Mouse (Mus musculus) bone marrow, adult 2 months (tissue): Measurements from ENCODE around the gene Marc1.

ENCODE experiments used
- CTCF ChIP-seq: fragments of 200-500 bp; IDR thresholded peaks from 2 replicates; pipeline ENCODE4 v1.5.1; 2011; ENCODE audit warnings: low read length, control low read depth; ENCODE audit not compliant: control insufficient read depth, insufficient read depth
- POLR2A ChIP-seq: fragments of 200-500 bp; IDR thresholded peaks from 2 replicates; pipeline ENCODE4 v1.6.1; 2011; ENCODE audit warnings: low read depth, mild to moderate bottlenecking, control low read depth, low read length, borderline replicate concordance; ENCODE audit not compliant: control insufficient read depth

GRCm38 (mm10) chr1:184791109-184791508 is 20.0 kb downstream of the Marc1 start:
- TF ChIP-seq POLR2A (no peak), CTCF (no peak)
